Mouse (Mus musculus) heart, postnatal 25 days (tissue): ENCODE measurements around the gene Ppp1r13l. TPM values are rescaled to one million over a fixed set of nuclear protein-coding genes. Genes with fewer than 3 reads are reported as not detected.

Experiments
- DNase-seq: peaks from one replicate; pipeline ENCODE4 v3.0.0; 2022; ENCODE audit warnings: low spot score
- intact Hi-C: fragments of 180-260 bp; cut with DNase I; formaldehyde crosslinking; loops from one replicate; pipeline ENCODE4 v1.15.1; 2025
- total RNA-seq, 2 experiments: library from RNA; stranded (reverse); gene quantifications; 2 replicates each; pipeline ENCODE4 v1.2.3; 2021

The Ppp1r13l gene
- total RNA-seq, 2 experiments from 2014 or later = 36.5 to 40.5 TPM

DNA sequence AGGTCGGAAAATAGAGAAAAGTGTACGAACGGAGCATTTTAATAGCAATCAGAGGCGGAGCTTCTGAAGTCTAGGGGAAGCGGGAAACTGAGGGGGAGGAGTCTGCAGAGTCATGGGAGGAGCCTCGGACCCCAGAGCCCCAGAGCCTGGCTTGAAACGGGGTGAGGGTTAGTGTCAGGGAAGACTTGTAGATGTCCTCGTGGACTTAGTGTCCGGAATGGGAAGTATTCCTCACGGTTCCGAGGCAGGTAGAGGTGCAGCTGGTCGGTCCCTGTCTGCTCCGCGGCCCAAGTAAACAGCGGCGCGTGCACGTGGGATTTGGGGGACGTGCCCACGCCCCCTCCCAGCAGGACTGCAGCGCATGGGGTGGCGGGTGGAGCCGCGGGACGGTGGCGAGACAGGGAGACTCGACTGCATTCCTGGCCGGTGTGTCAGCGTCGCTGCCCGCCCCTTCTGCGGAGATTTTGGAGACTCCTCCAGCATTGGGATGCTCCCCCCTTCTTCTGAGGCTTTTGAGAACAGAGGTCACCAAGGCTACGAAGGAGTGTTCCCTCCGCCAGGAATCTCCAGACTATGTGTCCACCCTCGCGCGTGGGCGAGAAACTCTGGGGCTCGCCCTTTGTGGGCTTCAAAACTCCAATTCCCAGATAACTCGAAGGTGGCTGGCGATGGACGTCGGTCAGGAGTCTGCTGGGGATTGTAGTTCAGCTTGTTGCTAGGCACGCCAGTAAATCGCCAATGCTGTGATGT is 518 bp downstream of the Ppp1r13l start:
- DNase-seq = peak; percentile 69
- intact Hi-C loops = loop anchor here (5.0 kb wide), 1 partner anchor 63 kb away; no protein-coding TSS in a partner anchor

DNA sequence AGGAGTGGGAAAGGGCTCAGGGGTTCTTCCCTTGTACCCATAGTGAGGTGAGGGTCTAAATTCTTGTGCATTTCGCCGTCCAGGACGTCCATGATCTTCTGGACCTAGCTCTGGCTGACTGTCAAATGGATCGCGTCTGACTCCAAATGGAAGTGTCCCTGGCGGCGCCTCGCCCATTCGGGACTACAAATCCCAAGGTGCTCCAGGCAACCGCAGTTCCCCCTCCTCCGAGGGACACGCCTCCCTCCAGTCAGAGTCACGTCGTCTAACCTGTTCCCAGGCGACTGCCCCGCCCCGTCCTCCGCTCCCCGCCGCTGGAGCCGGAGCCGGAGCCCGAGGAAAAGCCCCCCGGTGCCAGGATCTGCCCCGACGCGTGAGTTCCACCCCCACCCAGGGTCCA is 1.4 kb downstream of the Ppp1r13l start:
- peak; percentile 89 for DNase-seq
- intact Hi-C loops = loop anchor here (5.0 kb wide), 1 partner anchor 64 kb away; no protein-coding TSS in a partner anchor

DNA sequence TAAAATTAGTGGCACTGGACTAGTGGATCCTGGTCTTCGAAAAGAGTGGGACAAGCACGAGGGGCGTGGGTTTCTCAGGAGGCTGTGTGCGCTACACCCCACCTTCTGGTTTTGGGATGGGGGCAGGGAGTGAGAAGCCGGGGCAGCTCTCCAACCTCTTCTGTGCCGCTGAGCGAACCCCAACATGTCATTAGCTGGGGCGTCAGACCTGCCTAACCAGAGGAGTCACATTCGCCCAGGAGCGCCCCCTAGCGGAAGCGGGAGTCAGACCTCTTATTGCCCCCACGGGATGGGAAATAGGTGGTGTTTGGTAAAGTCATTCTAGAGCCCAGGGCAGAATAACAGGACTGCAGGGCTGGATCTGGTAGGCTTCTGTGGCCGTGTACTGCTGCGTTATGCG is 2.2 kb downstream of the Ppp1r13l start:
- peak; percentile 48 for DNase-seq

DNA sequence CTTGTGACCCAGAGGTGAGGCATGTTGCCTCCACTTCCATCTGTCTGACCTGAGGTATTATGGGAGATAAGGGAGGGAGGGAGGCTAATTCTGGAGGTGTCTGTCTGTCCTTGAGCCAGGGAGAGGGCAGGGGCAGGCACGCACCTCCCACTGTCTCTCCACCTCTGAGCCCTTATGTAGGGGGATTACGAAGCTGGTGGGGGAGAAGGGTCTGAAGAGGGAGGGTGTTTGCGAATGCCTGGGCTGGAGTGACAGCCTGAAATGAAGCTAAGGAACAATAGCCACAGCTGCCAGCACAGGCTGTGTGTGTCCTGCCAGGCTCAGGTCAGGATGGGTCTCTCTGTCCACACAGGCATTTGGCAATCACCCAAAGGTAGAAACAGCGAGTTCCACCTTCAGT is 2.7 kb downstream of the Ppp1r13l start:
- no peak for DNase-seq
- intact Hi-C loops = loop anchor here (5.0 kb wide), 1 partner anchor 65 kb away; no protein-coding TSS in a partner anchor

More for the DNA sequence above, 2.2 kb downstream of the Ppp1r13l start:
- intact Hi-C loops = loop anchor here (5.0 kb wide), 1 partner anchor 64 kb away; no protein-coding TSS in a partner anchor

DNA sequence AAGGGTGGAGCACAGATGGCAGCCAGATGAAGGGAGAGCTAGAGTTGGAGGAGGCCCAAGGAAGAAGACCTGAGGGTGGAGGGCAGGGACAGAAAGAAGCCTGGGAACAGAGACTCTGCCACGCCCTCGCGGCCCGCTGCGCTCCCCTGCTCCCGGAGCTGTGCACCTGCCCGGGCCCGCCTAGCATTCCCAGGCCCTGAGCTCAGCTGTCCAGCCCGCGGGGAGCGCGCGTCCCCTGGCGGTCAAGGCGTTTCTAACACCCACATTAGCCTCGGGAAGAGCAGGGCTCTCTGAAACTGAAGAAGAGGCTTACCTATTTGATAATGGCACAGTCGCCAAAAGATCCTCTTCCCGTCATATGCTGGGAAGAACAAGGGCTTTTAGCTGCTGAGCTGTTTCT is 4.3 kb downstream of the Ppp1r13l start:
- DNase-seq = no peak
- intact Hi-C loops = loop anchor here (5.0 kb wide), 1 partner anchor 67 kb away; no protein-coding TSS in a partner anchor

DNA sequence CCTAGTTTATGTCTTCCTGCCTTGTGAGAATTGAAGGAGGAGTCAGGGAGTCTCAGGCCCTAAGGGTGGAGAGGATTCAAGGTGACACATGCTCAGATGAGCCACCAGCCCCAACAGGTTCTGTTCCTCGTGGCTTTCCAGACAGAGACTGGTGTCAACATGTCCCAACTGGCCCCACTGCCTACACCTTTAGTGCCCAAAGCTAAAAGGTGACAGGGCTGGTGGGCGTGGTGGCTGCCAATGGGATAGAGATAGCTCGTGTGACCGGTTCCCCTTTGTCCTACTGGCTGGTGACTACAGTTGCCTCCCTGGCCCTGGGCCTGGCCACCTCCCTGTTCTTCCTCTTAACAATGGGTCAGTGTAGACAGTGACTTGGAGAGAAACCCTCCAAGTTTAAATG is 5.8 kb downstream of the Ppp1r13l start:
- no peak for DNase-seq
- intact Hi-C loops = no loop called here

DNA sequence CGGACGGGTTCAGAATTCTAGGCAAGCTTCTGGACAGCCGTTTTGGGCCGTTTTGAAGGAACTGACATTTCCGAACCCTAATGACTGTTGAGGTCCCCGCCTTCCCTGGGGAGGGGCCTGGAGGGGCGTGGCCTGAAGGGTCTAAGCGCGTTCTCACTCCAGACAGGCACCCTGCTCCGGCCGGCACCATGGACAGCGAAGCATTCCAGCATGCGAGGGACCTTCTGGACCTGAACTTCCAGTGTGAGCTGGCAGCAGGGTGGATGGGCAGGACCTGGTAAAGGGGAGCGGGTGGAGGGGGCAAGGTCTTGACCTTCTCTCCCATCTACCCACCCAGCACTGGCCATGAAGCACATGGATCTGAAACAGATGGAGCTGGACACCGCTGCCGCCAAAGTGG is 8.8 kb downstream of the Ppp1r13l start:
- intact Hi-C loops = no loop called here
- no peak for DNase-seq

DNA sequence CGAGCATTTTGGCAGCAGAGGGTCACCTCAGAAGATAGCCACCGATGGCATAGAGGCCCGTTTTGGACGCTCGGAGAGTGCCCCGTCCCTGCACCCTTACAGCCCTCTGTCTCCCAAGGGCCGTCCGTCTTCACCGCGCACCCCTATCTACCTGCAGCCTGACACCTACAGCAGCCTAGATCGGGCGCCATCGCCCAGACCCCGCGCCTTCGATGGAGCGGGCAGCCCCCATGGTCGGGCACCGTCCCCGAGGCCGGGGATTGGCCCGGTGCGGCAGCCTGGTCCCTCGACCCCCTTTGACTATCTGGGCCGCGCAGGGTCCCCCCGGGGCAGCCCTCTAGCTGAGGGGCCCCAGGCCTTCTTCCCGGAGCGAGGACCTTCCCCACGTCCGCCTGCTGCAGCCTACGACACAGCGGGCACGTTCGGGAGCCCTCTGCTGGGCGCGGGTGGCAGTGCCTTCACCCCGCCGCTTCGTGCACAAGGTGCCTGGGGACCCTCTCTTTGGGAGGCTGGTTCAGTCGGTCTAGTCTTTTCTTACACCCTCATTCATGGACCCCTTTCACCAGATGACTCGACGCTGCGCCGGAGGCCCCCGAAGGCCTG is 10.4 kb downstream of the Ppp1r13l start:
- DNase-seq = no peak

DNA sequence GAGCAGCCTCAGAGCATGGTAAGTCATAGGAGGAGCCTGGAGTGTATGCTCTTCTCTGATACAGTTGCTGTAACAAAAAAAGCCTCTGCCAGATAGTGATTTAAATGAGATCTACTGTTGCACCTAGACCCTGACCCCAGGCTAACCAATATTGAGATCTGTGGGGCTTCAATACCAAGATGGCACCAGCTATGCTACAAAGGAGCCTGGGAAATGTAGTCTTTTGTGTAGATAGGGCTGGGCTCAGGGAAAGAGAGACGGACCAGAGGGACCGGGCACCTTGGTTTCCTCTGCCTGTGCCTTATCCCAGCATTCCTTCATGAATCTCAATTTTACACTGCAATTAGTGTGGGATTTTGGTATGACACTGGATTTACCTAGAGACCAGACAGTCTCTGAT is 13.8 kb downstream of the Ppp1r13l start:
- intact Hi-C loops = no loop called here
- no peak for DNase-seq

More for the DNA sequence above, 10.4 kb downstream of the Ppp1r13l start:
- intact Hi-C loops = no loop called here

DNA sequence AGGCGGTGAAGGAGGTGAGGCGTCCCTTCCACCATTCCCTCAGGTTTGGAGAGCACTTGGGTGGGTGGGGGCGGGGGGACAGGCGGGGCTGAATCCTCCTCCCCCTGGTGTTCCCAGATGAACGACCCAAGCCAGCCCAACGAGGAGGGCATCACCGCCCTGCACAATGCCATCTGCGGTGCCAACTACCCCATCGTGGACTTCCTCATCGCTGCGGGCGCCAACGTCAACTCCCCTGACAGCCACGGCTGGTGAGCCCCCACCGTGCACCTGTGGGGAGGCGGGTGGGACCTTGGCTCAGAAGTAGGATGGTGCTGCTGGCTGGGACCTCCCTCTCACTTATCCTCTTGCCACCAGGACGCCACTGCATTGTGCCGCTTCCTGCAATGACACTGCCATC is 15.8 kb downstream of the Ppp1r13l start:
- DNase-seq = no peak

DNA sequence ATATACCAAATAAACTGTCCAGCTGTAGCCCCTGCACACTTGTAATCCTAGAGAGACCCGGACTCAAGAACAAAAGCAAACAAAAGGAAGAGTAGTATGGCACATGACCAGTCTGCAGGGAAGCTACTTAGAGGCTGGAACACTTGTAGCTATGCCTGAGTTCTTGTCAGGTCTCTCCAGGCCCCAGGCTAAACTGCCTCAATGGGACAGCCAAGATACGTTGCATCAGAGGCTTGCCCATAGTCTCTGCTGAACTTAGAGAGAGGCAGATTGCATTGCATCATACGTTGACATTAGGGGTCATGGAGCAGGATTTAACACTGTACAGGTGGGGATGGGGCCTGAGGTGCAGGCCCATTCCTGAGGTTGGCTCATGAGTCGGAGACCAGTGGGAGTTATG is 16.5 kb downstream of the Ppp1r13l start:
- DNase-seq = no peak
- intact Hi-C loops = no loop called here

More for the DNA sequence above, 15.8 kb downstream of the Ppp1r13l start:
- intact Hi-C loops = no loop called here

DNA sequence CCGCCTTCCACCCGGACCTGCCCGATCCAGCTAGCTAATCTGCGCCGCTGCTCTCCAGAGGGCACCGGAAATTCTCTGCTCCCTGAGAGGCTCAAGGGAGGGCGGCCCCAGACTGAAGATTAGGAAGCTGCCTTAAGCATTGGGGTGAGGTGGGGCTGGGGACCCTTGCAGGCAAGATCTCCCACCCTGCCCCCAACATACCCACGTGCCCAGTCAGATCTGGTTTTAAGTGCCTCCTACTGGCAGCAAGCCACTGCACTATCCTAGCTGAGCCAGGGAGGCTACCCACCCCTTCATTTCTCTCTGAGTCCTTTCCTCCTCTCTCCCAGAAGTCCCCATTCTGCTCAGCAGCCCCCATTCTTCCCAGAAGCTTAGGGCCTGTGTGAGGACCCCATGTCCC is 18.5 kb downstream of the Ppp1r13l start:
- DNase-seq = no peak
- intact Hi-C loops = no loop called here

DNA sequence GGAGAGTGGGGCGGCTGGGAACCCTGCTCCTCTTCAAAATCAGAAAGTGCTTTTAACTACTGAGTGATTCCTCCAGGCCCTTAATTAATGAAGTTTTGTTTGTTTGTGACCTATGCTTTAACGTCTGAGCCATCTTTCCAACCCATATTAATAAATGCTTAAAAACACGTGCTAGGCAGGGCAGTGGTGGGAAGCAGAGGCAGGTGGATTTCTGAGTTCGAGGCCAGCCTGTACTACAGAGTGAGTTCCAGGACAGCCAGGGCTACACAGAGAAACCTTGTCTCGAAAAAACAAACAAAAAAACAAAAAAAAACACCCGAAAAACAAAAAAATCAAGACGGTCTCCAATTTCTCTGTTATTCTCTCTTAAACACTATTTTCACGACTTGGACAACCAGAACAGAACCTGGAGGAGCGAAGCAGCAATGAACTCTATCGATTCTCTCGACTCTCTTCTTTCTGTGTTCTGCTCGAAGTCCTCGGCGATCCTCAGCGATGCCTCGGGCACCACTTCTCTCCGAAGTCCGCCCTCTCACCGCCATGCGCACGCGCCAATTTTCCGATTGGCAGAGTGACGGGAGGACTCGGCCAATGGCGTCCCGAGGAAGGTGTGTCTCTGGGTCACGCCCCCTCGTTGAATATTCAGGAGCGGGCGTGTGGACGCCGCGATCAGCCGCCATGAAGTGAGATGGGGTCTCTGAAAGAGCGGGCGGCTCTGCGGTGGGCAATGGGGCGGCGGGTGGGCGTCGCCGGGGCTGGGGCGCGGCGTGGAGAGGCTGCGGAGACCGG is 22.0 kb downstream of the Ppp1r13l start, which contains the start of gene Ercc2:
Ercc2 (plus strand) TSS at position 634 of the 789 bp plus-strand sequence.
- peak; percentile 96 for DNase-seq
- intact Hi-C loops = no loop called here

DNA sequence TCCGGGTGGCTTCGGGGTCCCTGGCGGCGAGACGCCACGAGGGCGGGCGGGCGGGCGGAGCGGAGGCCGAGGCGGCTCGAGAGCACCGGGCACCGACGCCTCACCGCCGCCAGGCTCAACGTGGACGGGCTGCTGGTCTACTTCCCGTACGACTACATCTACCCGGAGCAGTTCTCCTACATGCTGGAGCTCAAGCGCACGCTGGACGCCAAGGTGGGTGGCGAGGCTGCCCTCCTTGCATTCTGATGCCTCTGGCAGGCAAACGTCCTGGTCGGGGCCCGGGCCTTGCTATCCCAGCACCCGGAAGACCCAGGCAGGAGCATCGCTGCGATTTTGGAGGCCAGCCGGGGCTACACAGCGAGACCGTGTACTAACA is 22.6 kb downstream of the Ppp1r13l start:
- intact Hi-C loops = no loop called here
- no peak for DNase-seq

DNA sequence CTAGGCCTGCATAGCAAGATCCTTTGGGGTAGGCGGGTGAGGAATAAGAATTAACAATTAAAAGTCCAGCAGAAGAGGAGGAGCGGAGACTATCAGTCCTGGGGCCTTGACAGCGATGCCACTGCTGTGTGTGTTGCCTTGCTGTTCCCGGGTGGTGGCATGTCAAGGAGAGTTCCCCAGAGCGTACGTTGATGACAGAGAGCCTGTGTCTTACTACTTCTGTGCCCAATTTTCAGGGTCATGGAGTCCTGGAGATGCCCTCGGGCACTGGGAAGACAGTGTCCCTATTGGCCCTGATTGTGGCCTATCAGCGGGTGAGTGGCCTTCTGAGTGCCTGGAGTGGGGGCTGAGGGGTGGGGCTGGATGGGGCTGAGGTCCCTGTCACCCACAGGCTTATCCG is 24.2 kb downstream of the Ppp1r13l start:
- intact Hi-C loops = no loop called here
- DNase-seq = no peak

DNA sequence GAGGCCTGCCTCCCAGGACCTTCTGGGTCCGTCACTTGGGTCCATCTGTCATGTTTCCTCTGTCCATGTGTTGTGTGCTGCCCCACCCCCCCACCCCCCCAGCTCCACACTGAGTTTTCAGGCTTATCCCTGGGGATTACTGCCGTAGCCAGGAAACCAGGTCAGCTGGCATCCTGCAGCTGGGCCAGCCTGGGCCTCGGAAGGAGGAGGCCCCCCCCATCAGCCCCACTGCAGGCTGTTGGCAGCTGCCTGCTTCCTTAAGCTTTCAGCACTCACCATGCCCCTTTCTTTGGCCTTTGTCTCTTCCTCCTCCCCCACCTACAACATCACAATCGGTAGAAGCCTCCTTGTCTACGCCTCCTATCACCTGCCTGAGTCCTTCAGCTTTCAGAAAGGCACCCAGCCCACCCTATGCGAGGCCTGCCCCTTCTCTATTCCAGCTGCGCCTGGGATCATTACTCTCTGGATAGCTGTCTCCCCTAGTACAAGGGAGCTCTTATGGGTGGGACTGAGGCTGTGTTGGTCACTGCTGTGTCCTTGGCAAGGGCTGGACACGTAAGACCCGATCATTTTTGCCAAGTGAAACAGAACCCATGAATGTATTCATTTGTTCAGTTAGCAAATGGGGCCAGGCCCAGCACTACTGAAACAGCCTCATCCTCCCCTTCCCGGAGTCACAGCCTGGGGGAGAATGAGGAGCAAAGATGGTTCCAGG is 29.3 kb downstream of the Ppp1r13l start:
- intact Hi-C loops = no loop called here

DNA sequence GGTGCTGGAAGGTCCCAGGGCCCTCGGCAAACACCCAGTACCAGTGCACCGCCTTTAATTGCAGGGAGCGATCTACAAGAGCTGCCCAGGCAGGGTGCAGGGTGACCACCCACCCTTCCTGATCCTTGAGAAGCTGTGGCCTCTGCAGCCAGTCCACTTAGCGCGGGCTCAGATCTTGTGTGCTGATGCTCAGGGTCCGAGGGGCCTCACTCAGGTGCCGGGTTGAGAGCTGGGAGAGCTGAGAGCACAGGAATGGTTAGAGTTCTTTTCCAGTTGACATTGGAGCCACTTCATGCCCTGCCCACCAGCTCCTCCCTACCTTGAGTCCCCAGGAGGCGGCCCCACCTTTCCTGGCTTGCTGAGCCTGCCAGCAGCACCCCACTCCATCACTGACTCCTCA is 34.9 kb downstream of the Ppp1r13l start:
- DNase-seq = no peak
- intact Hi-C loops = no loop called here

More for the DNA sequence above, 29.3 kb downstream of the Ppp1r13l start:
- no peak for DNase-seq

DNA sequence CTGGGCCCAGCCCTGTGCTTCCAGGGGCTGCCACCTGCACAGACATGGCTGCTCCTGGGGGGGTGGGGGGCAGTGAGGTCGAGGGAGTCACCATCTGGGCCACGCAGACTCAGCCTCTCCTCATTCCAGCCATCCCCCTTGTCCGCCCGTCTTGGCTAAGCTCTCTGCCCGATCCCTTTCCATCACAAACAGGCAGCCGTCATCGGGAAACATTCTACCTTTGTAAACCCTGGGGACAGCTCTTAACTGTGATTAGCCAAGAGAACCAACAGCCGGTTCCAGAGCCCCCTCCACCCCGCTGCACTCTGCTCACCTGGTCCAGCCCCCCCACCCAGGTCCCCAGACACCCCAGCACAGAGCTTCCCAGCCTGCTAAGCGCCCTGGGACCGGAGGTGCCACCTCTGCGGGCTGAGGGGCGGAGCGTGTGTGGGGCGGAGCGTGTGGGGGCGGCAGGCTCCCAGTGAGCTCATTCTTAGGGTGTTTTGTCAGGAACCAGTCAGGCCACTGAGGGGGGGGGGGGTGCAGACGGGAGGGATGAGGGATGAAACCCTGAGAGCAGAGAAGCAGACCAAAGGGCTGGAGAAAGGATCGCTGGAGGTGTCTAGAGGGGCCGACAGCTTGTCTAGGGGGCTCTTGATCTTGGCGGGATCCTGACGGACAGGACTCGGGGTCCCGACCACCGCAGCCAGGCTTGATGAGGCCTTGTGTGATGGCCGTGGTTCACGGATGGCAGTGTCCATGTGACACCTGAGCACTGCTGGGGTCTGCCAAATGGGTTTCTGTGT is 40.1 kb downstream of the Ppp1r13l start:
- intact Hi-C loops = no loop called here
- no peak for DNase-seq

DNA sequence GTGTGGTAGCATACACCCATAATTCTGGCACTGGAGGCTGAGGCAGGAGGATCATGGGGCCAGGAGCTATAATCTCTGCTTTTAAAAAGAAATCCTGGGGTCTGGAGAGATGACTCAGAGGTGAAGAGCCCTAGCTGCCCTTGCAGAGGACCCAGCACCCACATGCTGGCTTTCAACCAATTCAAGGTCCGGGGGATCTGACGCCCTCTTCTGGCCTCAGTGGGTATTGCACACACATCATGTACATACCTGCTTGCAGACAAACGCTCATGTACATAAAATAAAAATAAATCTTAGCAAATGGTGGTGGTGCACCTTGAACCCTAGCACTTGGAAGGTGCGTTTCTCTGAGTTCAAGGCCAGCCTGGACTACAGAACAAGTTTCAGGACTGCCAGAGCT is 41.4 kb downstream of the Ppp1r13l start:
- no peak for DNase-seq
- intact Hi-C loops = no loop called here
